Mouse (Mus musculus) small intestine, adult 2 months (tissue): ENCODE data around the gene Hspa1l.

ENCODE experiments used
- CTCF ChIP-seq: fragments of 200-500 bp; IDR thresholded peaks from 2 replicates; pipeline ENCODE4 v1.5.1; 2012; ENCODE audit warnings: low read depth, mild to moderate bottlenecking, control low read depth, inconsistent platforms, low read length, moderate library complexity, mixed read lengths; ENCODE audit not compliant: insufficient replicate concordance, insufficient read length; ENCODE audit errors: extremely low read depth
- POLR2A ChIP-seq: fragments of 200-500 bp; IDR thresholded peaks from 2 replicates; pipeline ENCODE4 v1.6.1; 2012; ENCODE audit warnings: low read depth, mild to moderate bottlenecking, control low read depth, inconsistent platforms, low read length, moderate library complexity

DNA sequence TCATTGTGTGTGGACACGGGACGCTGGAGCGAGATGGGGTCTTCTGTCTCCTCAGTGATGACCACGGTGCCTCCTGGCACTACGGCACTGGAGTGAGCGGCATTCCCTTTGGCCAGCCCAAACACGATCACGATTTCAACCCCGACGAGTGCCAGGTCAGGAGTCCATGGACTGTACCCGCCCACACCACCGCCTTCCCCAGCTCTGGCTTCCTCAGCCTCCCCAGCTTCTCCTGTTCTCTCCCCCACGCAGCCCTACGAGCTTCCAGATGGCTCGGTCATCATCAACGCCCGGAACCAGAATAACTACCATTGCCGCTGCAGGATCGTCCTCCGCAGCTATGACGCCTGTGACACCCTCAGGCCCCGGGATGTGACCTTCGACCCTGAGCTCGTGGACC lies 38.5 kb upstream of the Hspa1l start:
- TF ChIP-seq POLR2A (no peak), CTCF (no peak)
